Mouse (Mus musculus): ENCODE measurements around the gene Fam241b.

DNA sequence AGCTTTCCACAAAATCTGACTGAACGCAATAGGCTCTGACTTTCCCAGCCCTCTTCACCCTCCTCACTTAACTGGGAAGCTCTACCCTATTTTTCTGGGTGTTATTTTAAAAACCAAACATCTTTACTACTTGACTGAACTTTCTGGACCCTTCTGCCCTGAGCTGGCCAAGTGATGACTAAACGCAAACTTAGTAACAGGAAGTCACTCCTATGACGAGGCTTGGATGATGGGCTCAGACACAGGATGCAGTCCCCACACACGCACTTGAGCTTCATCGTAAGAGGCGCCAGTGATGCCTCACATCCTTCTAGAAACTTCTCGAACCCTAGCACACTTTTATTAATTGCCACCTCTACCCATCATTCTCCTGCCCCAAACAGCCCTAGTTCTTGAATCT lies 74.3 kb downstream of the Fam241b start:
- TF ChIP-seq GATA1 (IDR thresholded peaks at IDR 0.05; ENCODE audit: borderline replicate concordance, low read length) (no peak), CTCF (IDR thresholded peaks at IDR 0.05; ENCODE audit: low read depth, low read length) (no peak), GATA2 (IDR thresholded peaks at IDR 0.05; ENCODE audit: borderline replicate concordance, low read depth, low read length) (no peak), TAL1 (conservative IDR thresholded peaks at IDR 0.05; ENCODE audit: low read depth, low read length) (no peak)

All from G1E (cell line).